Mouse (Mus musculus) retina, postnatal 1 day (tissue): Measurements from ENCODE around the gene Try5.
"Not testable (repeated sequence)": the region's sequence is repeated elsewhere in the genome, so short reads cannot be mapped to it uniquely, and the experiment has no call there.

Source experiments
- DNase-seq: peaks from one replicate; pipeline ENCODE4 v3.0.0-alpha.2; 2012

Gene Try5

DNA sequence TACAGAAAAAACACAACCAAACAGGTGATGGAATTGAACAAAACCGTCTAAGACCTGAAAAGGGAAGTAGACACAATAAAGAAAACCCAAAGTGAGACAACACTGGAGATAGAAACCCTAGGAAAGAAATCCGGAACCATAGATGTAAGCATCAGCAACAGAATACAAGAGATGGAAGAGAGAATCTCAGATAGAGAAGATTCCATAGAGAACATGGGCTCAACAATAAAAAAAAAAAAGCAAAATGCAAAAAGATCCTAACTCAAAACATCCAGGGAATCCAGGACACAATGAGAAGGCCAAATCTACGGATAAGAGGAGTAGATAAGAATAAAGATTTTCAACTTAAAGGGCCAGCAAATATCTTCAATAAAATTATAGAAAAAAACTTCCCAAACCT, at the start of gene Try5:
Gene Try5 (minus strand): TSS at position 101 of the 400 bp plus-strand sequence.
- DNase-seq, result not testable (repeated sequence)

DNA sequence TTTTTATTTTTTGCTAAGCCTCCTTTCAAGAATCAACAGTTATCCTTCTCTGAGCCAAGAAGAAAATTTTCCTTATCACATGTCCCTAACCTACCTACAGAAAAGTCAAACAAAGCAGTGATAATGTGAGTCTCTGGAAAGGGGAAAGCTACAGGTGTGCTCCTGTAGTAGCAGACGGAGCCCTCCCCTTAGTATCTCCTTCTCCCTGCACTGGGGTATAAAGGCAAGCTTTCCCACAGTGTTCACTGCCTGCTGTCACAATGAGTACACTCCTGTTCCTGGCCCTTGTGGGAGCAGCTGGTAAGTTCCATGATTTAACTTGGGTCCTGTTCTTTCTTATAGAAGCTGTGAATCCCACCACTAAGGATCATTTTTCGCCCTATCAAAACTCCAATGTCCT, 37.3 kb upstream of the Try5 start, which contains the start of gene Try10:
Gene Try10 (plus strand): TSS at position 174 of the 400 bp plus-strand sequence.
- DNase-seq, result no peak

DNA sequence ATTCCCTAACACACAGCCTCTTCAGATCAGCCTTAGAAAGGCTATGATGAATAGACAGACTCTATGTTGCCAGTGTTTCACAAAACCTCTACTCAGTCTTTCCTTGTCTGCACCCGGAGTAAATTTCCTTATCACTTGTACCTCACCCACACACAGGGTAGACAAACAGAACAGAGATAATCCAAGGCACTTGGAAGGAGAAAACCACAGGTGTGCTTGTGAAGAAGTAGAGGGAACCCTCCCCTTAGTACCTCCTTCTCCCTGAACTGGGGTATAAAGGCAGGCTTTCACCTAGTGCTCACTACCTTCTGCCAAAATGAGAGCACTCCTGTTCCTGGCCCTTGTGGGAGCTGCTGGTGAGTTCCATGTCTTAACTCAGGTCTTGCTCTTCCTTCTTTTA, 14.7 kb downstream of the Try5 start, which contains the start of gene Try4:
Gene Try4 (plus strand): TSS at position 301 of the 400 bp plus-strand sequence.
- DNase-seq, result no peak

- DNase-seq, result no peak
Measured at GRCm38 (mm10) chr6:41298255-41298654, 18.4 kb downstream of the Try5 start.

DNA sequence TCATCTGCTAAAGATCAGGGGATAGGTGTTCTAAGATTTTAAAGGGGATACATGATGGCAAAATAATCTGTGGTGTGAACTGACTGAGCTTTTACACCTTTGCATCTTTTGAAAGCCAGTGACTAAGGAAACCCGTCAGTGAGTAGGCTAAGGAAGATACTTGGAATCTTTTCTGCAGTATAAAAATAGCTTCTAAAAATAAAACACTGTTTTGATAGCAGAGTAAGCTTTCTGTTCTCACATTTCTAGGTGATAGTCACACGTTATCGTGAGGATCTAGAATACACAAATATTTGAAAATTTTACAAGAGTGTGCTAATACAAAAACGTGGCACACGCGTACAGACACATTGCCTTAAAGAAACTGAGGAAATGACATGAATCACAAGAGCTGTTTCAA, 50.5 kb downstream of the Try5 start:
- DNase-seq, result no peak

- peak; percentile 6 for DNase-seq
Measured at GRCm38 (mm10) chr6:41262796-41263195, 53.8 kb downstream of the Try5 start.
